Mouse (Mus musculus): ENCODE measurements around the gene Ccdc60.

GRCm38 (mm10) chr5:116300984-116301383, 12.2 kb upstream of the Ccdc60 start:
- TF ChIP-seq CTCF (IDR thresholded peaks at IDR 0.05; ENCODE audit: control insufficient read depth, insufficient read depth, low read length), result no peak
- TF ChIP-seq POLR2A (IDR thresholded peaks at IDR 0.05; ENCODE audit: borderline replicate concordance, control insufficient read depth, low read depth, low read length), result no peak
